Mouse (Mus musculus) ES-E14 (cell line): ENCODE measurements at regions not wholly inside any gene's neighbourhood (a gene's known extent, or its start where the extent isn't known, plus 50 kb on each side); places are given as distances from the start of the nearest gene placed in this dataset.

Experiments used
- CHD2 ChIP-seq: IDR thresholded peaks from 2 replicates; pipeline ENCODE4 v1.6.1; 2014; ENCODE audit warnings: mild to moderate bottlenecking, low read depth, low read length, inconsistent platforms
- HCFC1 ChIP-seq: IDR thresholded peaks from 2 replicates; pipeline ENCODE4 v1.6.1; 2012; ENCODE audit warnings: low read length, inconsistent platforms, borderline replicate concordance; ENCODE audit not compliant: insufficient read depth
- MAFK ChIP-seq: IDR thresholded peaks from 2 replicates; pipeline ENCODE4 v1.6.1; 2014; ENCODE audit warnings: mild to moderate bottlenecking, low read depth, low read length, inconsistent platforms; ENCODE audit not compliant: insufficient read depth
- ZC3H11A ChIP-seq: IDR thresholded peaks from 2 replicates; pipeline ENCODE4 v1.6.1; 2012; ENCODE audit warnings: low read depth, mild to moderate bottlenecking, inconsistent platforms, low read length, borderline replicate concordance
- ZNF384 ChIP-seq: IDR thresholded peaks from 2 replicates; pipeline ENCODE4 v1.6.1; 2012; ENCODE audit warnings: low read depth, low read length, inconsistent platforms

- no peak for TF ChIP-seq HCFC1
- TF ChIP-seq MAFK: no peak
- TF ChIP-seq ZC3H11A: no peak
- TF ChIP-seq CHD2: no peak
- no peak for TF ChIP-seq ZNF384
Measured at GRCm38 (mm10) chr9:30710131-30710530, 212.1 kb downstream of the Adamts15 start.
